ENCODE assay signal across 16 mouse cellular contexts in the genomic region with DNA sequence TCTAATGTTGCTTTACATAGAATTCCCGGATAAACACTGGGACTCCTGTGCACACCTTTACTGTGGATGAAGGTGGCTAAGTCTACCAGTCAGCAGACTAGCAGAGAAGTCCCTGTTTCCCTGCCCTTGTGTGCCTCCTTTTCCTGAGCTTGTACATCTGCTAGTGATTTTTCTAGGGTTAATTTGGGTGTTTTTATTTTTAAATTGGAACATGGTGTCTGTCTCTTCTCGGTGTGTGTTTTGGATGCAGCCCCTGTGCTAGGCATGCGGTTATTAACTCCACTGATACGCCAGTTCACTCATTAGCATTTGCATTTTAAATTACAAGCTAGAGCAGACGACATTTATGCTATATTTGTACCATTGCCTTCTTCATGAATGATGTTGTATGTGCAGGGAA.
DNase-seq lines count a peak whose midpoint lies in the region; ATAC-seq and TF ChIP-seq lines count a peak whose summit lies in the region.
"Had no signal": no experiment of that assay in that cellular context is flagged by ENCODE, and none has a peak within 500 bp of the region (broad histone marks: within the 10 kb centered on the region; RNA-seq: fewer than 3 reads in every experiment).

No protein-coding gene starts in this region.

- 53% methylated on average over 5 of the region's 5 CpGs for WGBS in hindbrain, embryonic 14.5 days
- 87% methylated on average over 5 of the region's 5 CpGs for WGBS in hindbrain, embryonic 10.5 days
- WGBS in forebrain, postnatal 0 days: 32% methylated on average over 5 of the region's 5 CpGs
- WGBS in kidney, embryonic 14.5 days: 89% methylated on average over 5 of the region's 5 CpGs

- H3K9me3 ChIP-seq in hindbrain, embryonic 14.5 days (ENCODE audit: control insufficient read depth, low read length): no peaks in the 10 kb centered on the region
- no peaks in the 10 kb centered on the region for H3K9me3 ChIP-seq in hindbrain, embryonic 10.5 days
- H3K9me3 ChIP-seq in forebrain, postnatal 0 days (ENCODE audit: low read length): no peaks in the 10 kb centered on the region
- no peaks in the 10 kb centered on the region for H3K9me3 ChIP-seq in kidney, embryonic 14.5 days (ENCODE audit: control insufficient read depth, low read length)
- H3K9me3 ChIP-seq: limb, embryonic 13.5 days; midbrain, embryonic 12.5 days had no signal

- no peak for ATAC-seq in hindbrain, embryonic 14.5 days (ENCODE audit: low FRiP score)
- peak; percentile 83 for ATAC-seq in forebrain, postnatal 0 days
- ATAC-seq in kidney, embryonic 14.5 days (ENCODE audit: low FRiP score, low TSS enrichment): no peak

- H3K9ac ChIP-seq in hindbrain, embryonic 14.5 days: no peak overlapping the region
- no peak overlapping the region for H3K9ac ChIP-seq in forebrain, postnatal 0 days
- no peak overlapping the region for H3K9ac ChIP-seq in kidney, embryonic 14.5 days (ENCODE audit: low read depth, low read length)
- H3K9ac ChIP-seq: limb, embryonic 13.5 days; liver, embryonic 14.5 days; midbrain, embryonic 12.5 days had no signal

- H3K4me2 ChIP-seq in hindbrain, embryonic 14.5 days (replicated peaks): no peak overlapping the region
- H3K4me2 ChIP-seq in forebrain, postnatal 0 days (ENCODE audit: low read depth): no peak overlapping the region
- no peak overlapping the region for H3K4me2 ChIP-seq in kidney, embryonic 14.5 days (replicated peaks; ENCODE audit: low read depth, low read length)
- H3K4me2 ChIP-seq: limb, embryonic 13.5 days; midbrain, embryonic 12.5 days had no signal

- TF ChIP-seq CTCF in cortical plate, adult 2 months (IDR thresholded peaks at IDR 0.05; ENCODE audit: extremely low read depth, insufficient read depth, low read length): no peak
- TF ChIP-seq CTCF in forebrain, postnatal 0 days (IDR thresholded peaks at IDR 0.05; ENCODE audit: low read depth): no peak

- TF ChIP-seq POLR2A in cortical plate, adult 2 months (IDR thresholded peaks at IDR 0.05; ENCODE audit: extremely low read depth, insufficient read depth, low read length): no peak

- H3K4me3 ChIP-seq in hindbrain, embryonic 14.5 days (replicated peaks; ENCODE audit: low read length): no peak overlapping the region
- no peak overlapping the region for H3K4me3 ChIP-seq in hindbrain, embryonic 10.5 days
- no peak overlapping the region for H3K4me3 ChIP-seq in cortical plate, adult 2 months (ENCODE audit: insufficient read depth, low read length)
- H3K4me3 ChIP-seq in forebrain, postnatal 0 days (ENCODE audit: low read depth, low read length): no peak overlapping the region
- no peak overlapping the region for H3K4me3 ChIP-seq in kidney, embryonic 14.5 days (ENCODE audit: low read length)
- H3K4me3 ChIP-seq: limb, embryonic 13.5 days; midbrain, embryonic 12.5 days had no signal

- peak overlapping the region; percentile 35; the same call in 1 of the 2 replicates for H3K27ac ChIP-seq in hindbrain, embryonic 14.5 days
- H3K27ac ChIP-seq in hindbrain, embryonic 10.5 days: no peak overlapping the region
- H3K27ac ChIP-seq in cortical plate, adult 2 months (ENCODE audit: insufficient read depth, low read length): peak overlapping the region; percentile 91
- peak overlapping the region; percentile 83 for H3K27ac ChIP-seq in forebrain, postnatal 0 days (ENCODE audit: low read depth, low read length)
- H3K27ac ChIP-seq in kidney, embryonic 14.5 days (ENCODE audit: low read depth, low read length): no peak overlapping the region
- H3K27ac ChIP-seq: limb, embryonic 13.5 days; liver, embryonic 14.5 days; midbrain, embryonic 12.5 days had no signal

- no peaks in the 10 kb centered on the region for H3K27me3 ChIP-seq in hindbrain, embryonic 14.5 days (ENCODE audit: control insufficient read depth, insufficient read depth, low read length)
- H3K27me3 ChIP-seq in hindbrain, embryonic 10.5 days (ENCODE audit: insufficient read depth, poor library complexity, severe bottlenecking): no peaks in the 10 kb centered on the region
- H3K27me3 ChIP-seq in forebrain, postnatal 0 days (ENCODE audit: insufficient read depth, low read length): no peaks in the 10 kb centered on the region
- no peaks in the 10 kb centered on the region for H3K27me3 ChIP-seq in kidney, embryonic 14.5 days (ENCODE audit: control insufficient read depth, insufficient read depth, low read length)
- H3K27me3 ChIP-seq: limb, embryonic 13.5 days; midbrain, embryonic 12.5 days had no signal

- DNase-seq in hindbrain, embryonic 14.5 days (ENCODE audit: low spot score): no peak
- no peak for DNase-seq in hindbrain, embryonic 10.5 days (ENCODE audit: low spot score)
- DNase-seq in left cerebral cortex, postnatal 36 days (ENCODE audit: low spot score in 2 of 2): peak; percentile 22 to 43
- DNase-seq in left cerebral cortex, adult 8-10 months (ENCODE audit: low spot score in 2 of 2): no peak
- peak; percentile 60 for DNase-seq in forebrain, postnatal 0 days
- DNase-seq: cerebellum, adult 11 months; cerebellum, postnatal 25 days; heart, adult 18-20 months; kidney, adult 18-20 months; kidney, postnatal 14 days; thymus, postnatal 25 days had no signal

- intact Hi-C loops in left cerebral cortex, postnatal 36 days (cut with DNase I): loop anchor here (5.0 kb wide), 1 partner anchor 59 kb away; no protein-coding TSS in a partner anchor

- no peaks in the 10 kb centered on the region for H3K36me3 ChIP-seq in hindbrain, embryonic 14.5 days (replicated peaks; ENCODE audit: control insufficient read depth, insufficient read depth)
- no peaks in the 10 kb centered on the region for H3K36me3 ChIP-seq in hindbrain, embryonic 10.5 days
- H3K36me3 ChIP-seq in forebrain, postnatal 0 days (ENCODE audit: insufficient read depth): no peaks in the 10 kb centered on the region
- no peaks in the 10 kb centered on the region for H3K36me3 ChIP-seq in kidney, embryonic 14.5 days (ENCODE audit: control insufficient read depth, insufficient read depth, low read length)
- H3K36me3 ChIP-seq: limb, embryonic 13.5 days; midbrain, embryonic 12.5 days had no signal

- peaks cover 15% of the 10 kb centered on the region for H3K4me1 ChIP-seq in hindbrain, embryonic 14.5 days (replicated peaks; ENCODE audit: control insufficient read depth, insufficient read depth, low read length)
- H3K4me1 ChIP-seq in hindbrain, embryonic 10.5 days (replicated peaks): peaks cover 22% of the 10 kb centered on the region
- H3K4me1 ChIP-seq in cortical plate, adult 2 months (ENCODE audit: control insufficient read depth, insufficient read depth, low read length): peaks cover 15% of the 10 kb centered on the region
- peaks cover 27% of the 10 kb centered on the region; the same call in 1 of the 2 replicates for H3K4me1 ChIP-seq in forebrain, postnatal 0 days (ENCODE audit: insufficient read depth)
- H3K4me1 ChIP-seq in kidney, embryonic 14.5 days (ENCODE audit: control insufficient read depth, insufficient read depth, low read length): 0 out of 2 replicates have a peak, but pooled peaks cover under 1% of the 10 kb centered on the region

Comparison
In these comparisons a context has a peak if more than half of its experiments do, and no peak if none do; other contexts are left out.
1. DNase-seq: peak in left cerebral cortex, postnatal 36 days (2 of 2) and forebrain, postnatal 0 days (single experiment); none in hindbrain, embryonic 14.5 days (single experiment), hindbrain, embryonic 10.5 days (single experiment) and left cerebral cortex, adult 8-10 months (0 of 2).
2. H3K27ac ChIP-seq: peak in hindbrain, embryonic 14.5 days (single experiment), cortical plate, adult 2 months (single experiment) and forebrain, postnatal 0 days (single experiment); none in hindbrain, embryonic 10.5 days (single experiment) and kidney, embryonic 14.5 days (single experiment).